8 mouse cellular contexts compared by ENCODE assay signal in the genomic region with DNA sequence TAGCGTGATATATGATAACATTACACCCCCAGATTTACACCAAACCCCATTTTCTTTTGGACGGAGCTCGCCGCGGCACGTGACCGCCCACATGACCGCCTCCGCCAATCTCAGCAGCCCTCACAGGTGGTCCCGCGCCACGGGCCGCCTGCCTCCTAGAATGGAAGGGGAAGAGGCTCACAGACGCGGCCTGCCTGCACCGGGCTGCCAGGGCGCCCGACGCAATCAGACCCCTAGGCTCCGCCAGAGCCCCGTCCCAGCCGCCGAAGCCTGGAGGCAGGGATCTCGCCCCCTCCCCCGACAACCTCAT. TPM values are rescaled to one million over a fixed set of nuclear protein-coding genes. Genes with fewer than 3 reads are reported as not detected.
DNase-seq lines count a peak whose midpoint lies in the region; ATAC-seq and TF ChIP-seq lines count a peak whose summit lies in the region.

No protein-coding gene starts in this region.

- H3K4me1 ChIP-seq in kidney, embryonic 14.5 days (ENCODE audit: control insufficient read depth, insufficient read depth, low read length): peaks cover 50% of the 10 kb centered on the region

- peak overlapping the region; percentile 97 for H3K4me2 ChIP-seq in kidney, embryonic 14.5 days (replicated peaks; ENCODE audit: low read depth, low read length)

- H3K27me3 ChIP-seq in C2C12 (ENCODE audit: control insufficient read depth, insufficient read depth, insufficient read length): no peaks in the 10 kb centered on the region
- H3K27me3 ChIP-seq in kidney, embryonic 14.5 days (ENCODE audit: control insufficient read depth, insufficient read depth, low read length): 0 out of 2 replicates have a peak, but pooled peaks cover 7% of the 10 kb centered on the region

- peak overlapping the region; percentile 98 for H3K27ac ChIP-seq in kidney, embryonic 14.5 days (ENCODE audit: low read depth, low read length)

- peaks cover 15% of the 10 kb centered on the region for H3K79me3 ChIP-seq in C2C12 (ENCODE audit: low read depth)

- peaks cover 57% of the 10 kb centered on the region for H3K79me2 ChIP-seq in C2C12 (ENCODE audit: control insufficient read depth, insufficient read depth)

- H3K9me3 ChIP-seq in kidney, embryonic 14.5 days (ENCODE audit: control insufficient read depth, low read length): no peaks in the 10 kb centered on the region

- ATAC-seq in kidney, embryonic 14.5 days (ENCODE audit: low FRiP score, low TSS enrichment): peak; percentile 79

- no peaks in the 10 kb centered on the region for H3K36me3 ChIP-seq in C2C12 (ENCODE audit: control insufficient read depth, insufficient read depth)
- H3K36me3 ChIP-seq in kidney, embryonic 14.5 days (ENCODE audit: control insufficient read depth, insufficient read depth, low read length): no peaks in the 10 kb centered on the region; the same call in 1 of the 2 replicates

- peak overlapping the region; percentile 66 for H3ac ChIP-seq in C2C12 (ENCODE audit: control insufficient read depth, insufficient read length, low read depth)

- DNase-seq in adrenal gland, postnatal 25 days: peak; percentile 87
- DNase-seq in gastrocnemius, postnatal 10 days: peak; percentile 84
- DNase-seq in lung, postnatal 14 days: peak; percentile 57
- peak; percentile 52 to 58 for DNase-seq in thymus, adult 18-20 months
- DNase-seq in right cerebral cortex, postnatal 4 days: no peak
- no peak for DNase-seq in cerebellum, adult 9-10 months

- WGBS in kidney, embryonic 14.5 days: under 1% methylated on average over 25 of the region's 25 CpGs

- TF ChIP-seq CTCF in C2C12 (IDR thresholded peaks at IDR 0.05; ENCODE audit: control insufficient read depth, insufficient read depth, insufficient read length): no peak

- H3K9ac ChIP-seq in kidney, embryonic 14.5 days (ENCODE audit: low read depth, low read length): peak overlapping the region; percentile 95

- peak overlapping the region; percentile 57 for H3K4me3 ChIP-seq in C2C12 (ENCODE audit: insufficient read depth, poor library complexity, severe bottlenecking)
- H3K4me3 ChIP-seq in kidney, embryonic 14.5 days (ENCODE audit: low read length): peak overlapping the region; percentile 64

TF ChIP-seq in C2C12, 6 proteins besides CTCF, POLR2A, EP300 and RAD21:
- TF ChIP-seq USF1 (IDR thresholded peaks at IDR 0.05; ENCODE audit: low read depth) (peak; percentile 96), FOSL1 (IDR thresholded peaks at IDR 0.05; ENCODE audit: insufficient read depth, low read length, poor library complexity, severe bottlenecking) (no peak)

RNA-seq across cellular contexts. Expression of a gene that starts 4.2 kb away (rescaled TPM):
- 7.5 TPM for polyA plus RNA-seq in C2C12 (2012; fragmentation: generic; extraction: Trizol)
- 12.9 and 18.3 TPM in 2 replicates for total RNA-seq in adrenal gland, postnatal 25 days (2021)
- total RNA-seq in gastrocnemius, postnatal 10 days (2021): 1 to 10 TPM; 9.4 to 9.7 TPM
- 19.1 and 19.6 TPM in 2 replicates for polyA plus RNA-seq in kidney, embryonic 14.5 days (2014; fragmentation: Nextera tagmentation; extraction: Ambion mirVana)

RNA-seq across cellular contexts. Expression of a gene that starts 4.3 kb away (rescaled TPM):
- 0.75 TPM for polyA plus RNA-seq in C2C12 (2012; fragmentation: generic; extraction: Trizol)
- 0.88 and 4.9 TPM in 2 replicates for total RNA-seq in adrenal gland, postnatal 25 days (2021)
- total RNA-seq in gastrocnemius, postnatal 10 days (2021): not detected
- not detected in 2 replicates for polyA plus RNA-seq in kidney, embryonic 14.5 days (2014; fragmentation: Nextera tagmentation; extraction: Ambion mirVana)

RNA-seq across cellular contexts. Expression of a gene that starts 4.3 kb away (rescaled TPM):
- 0.67 TPM for polyA plus RNA-seq in C2C12 (2012; fragmentation: generic; extraction: Trizol)
- 6.3 and 6.9 TPM in 2 replicates for total RNA-seq in adrenal gland, postnatal 25 days (2021)
- total RNA-seq in gastrocnemius, postnatal 10 days (2021): 1 to 10 TPM; 2.0 to 5.0 TPM
- 9.7 and 13.6 TPM in 2 replicates for polyA plus RNA-seq in kidney, embryonic 14.5 days (2014; fragmentation: Nextera tagmentation; extraction: Ambion mirVana)

RNA-seq across cellular contexts. Expression of a gene that starts 8.9 kb away (rescaled TPM):
- 0.96 TPM for polyA plus RNA-seq in C2C12 (2012; fragmentation: generic; extraction: Trizol)
- 3.1 and 5.6 TPM in 2 replicates for total RNA-seq in adrenal gland, postnatal 25 days (2021)
- 1 to 10 TPM; 1.6 to 2.2 TPM for total RNA-seq in gastrocnemius, postnatal 10 days (2021)
- 4.4 TPM in 2 replicates for polyA plus RNA-seq in kidney, embryonic 14.5 days (2014; fragmentation: Nextera tagmentation; extraction: Ambion mirVana)

RNA-seq across cellular contexts. Expression of a gene that starts 13.0 kb away (rescaled TPM):
- 1.5 TPM for polyA plus RNA-seq in C2C12 (2012; fragmentation: generic; extraction: Trizol)
- total RNA-seq in adrenal gland, postnatal 25 days (2021): 12.8 and 15.0 TPM in 2 replicates
- 1 to 10 TPM; 2.6 to 3.7 TPM for total RNA-seq in gastrocnemius, postnatal 10 days (2021)
- polyA plus RNA-seq in kidney, embryonic 14.5 days (2014; fragmentation: Nextera tagmentation; extraction: Ambion mirVana): 15.7 and 16.6 TPM in 2 replicates

Comparison
In these comparisons a context has a peak if more than half of its experiments do, and no peak if none do; other contexts are left out.
1. DNase-seq: peak in adrenal gland, postnatal 25 days (single experiment), gastrocnemius, postnatal 10 days (single experiment), lung, postnatal 14 days (single experiment) and thymus, adult 18-20 months (2 of 2); none in right cerebral cortex, postnatal 4 days (single experiment) and cerebellum, adult 9-10 months (single experiment).